Mouse (Mus musculus) stomach, postnatal 0 days (tissue): Measurements from ENCODE around the gene Cptp. TPM values are rescaled to one million over a fixed set of nuclear protein-coding genes. Genes with fewer than 3 reads are reported as not detected.

Experiments used
- ATAC-seq: fragments of 200-750 bp; cut with Nextera tagmentation; 2 replicates; pipeline ENCODE4 v1.8.0; 2017; ENCODE audit not compliant: low FRiP score, low TSS enrichment
- DNase-seq: peaks from one replicate; pipeline ENCODE4 v3.0.0-alpha.2; 2016; ENCODE audit warnings: low spot score
- H3K27ac ChIP-seq: fragments of 300-500 bp; sonication (generic); replicated peaks from 2 replicates; pipeline ENCODE4 v1.5.1; 2014; ENCODE audit warnings: mild to moderate bottlenecking, control low read depth
- H3K27me3 ChIP-seq: fragments of 300-500 bp; sonication (generic); 2 replicates; pipeline ENCODE4 v1.6.1; 2014; ENCODE audit warnings: low read length; ENCODE audit not compliant: control insufficient read depth, insufficient read depth
- H3K36me3 ChIP-seq: fragments of 300-500 bp; sonication (generic); 2 replicates; pipeline ENCODE4 v1.6.1; 2014; ENCODE audit warnings: low read length, mixed read lengths; ENCODE audit not compliant: control insufficient read depth, insufficient read depth
- H3K4me1 ChIP-seq: fragments of 300-500 bp; sonication (generic); replicated peaks from 2 replicates; pipeline ENCODE4 v1.6.1; 2014; ENCODE audit warnings: antibody characterized with exemption; ENCODE audit not compliant: control insufficient read depth, insufficient read depth
- H3K4me2 ChIP-seq: fragments of 300-500 bp; sonication (generic); replicated peaks from 2 replicates; pipeline ENCODE4 v1.6.1; 2014; ENCODE audit warnings: low read depth, mild to moderate bottlenecking, control low read depth, moderate library complexity
- H3K4me3 ChIP-seq: fragments of 300-500 bp; sonication (generic); 2 replicates; pipeline ENCODE4 v1.5.1; 2014; ENCODE audit warnings: low read depth, low read length, control low read depth
- H3K9ac ChIP-seq: fragments of 300-500 bp; sonication (generic); 2 replicates; pipeline ENCODE4 v1.6.1; 2014; ENCODE audit warnings: mild to moderate bottlenecking, low read length, control low read depth, mixed read lengths
- H3K9me3 ChIP-seq: fragments of 300-500 bp; sonication (generic); 2 replicates; pipeline ENCODE4 v1.6.1; 2016; ENCODE audit warnings: low read length; ENCODE audit not compliant: control insufficient read depth
- CTCF ChIP-seq: IDR thresholded peaks from 2 replicates; pipeline ENCODE4 v1.5.1; 2016; ENCODE audit warnings: antibody characterized with exemption, low read depth, mild to moderate bottlenecking, moderate library complexity
- EP300 ChIP-seq: optimal IDR thresholded peaks from 2 replicates; pipeline ENCODE3; 2016; ENCODE audit warnings: antibody characterized with exemption
- WGBS: fragments of 180-500 bp; shearing (Covaris S2); extraction: QIAGEN DNeasy Blood & Tissue Kit; methylation state at CpG from one replicate; pipeline ENCODE4 v1.1.7; 2014; 5-methylcytosine and 5-hydroxymethylcytosine counted together
- polyA plus RNA-seq: library from polyadenylated mRNA; unstranded; fragments of >200 nt; fragmentation: Nextera tagmentation; extraction: Ambion mirVana; gene quantifications from 2 replicates; pipeline ENCODE4 v1.2.1, GENCODE M21; 2015

Gene Cptp
- polyA plus RNA-seq, 1 experiment from 2014 or later: 25.0 TPM

GRCm38 (mm10) chr4:155831831-155832230, 37.4 kb downstream of the Cptp start:
- Histone ChIP-seq H3K27ac (peak overlapping the region; percentile 85), H3K4me1 (no peaks in the 10 kb centered on the region), H3K9me3 (no peaks in the 10 kb centered on the region), H3K4me3 (peak overlapping the region; percentile 78), H3K4me2 (peak overlapping the region; percentile 93), H3K36me3 (no peaks in the 10 kb centered on the region), H3K27me3 (no peaks in the 10 kb centered on the region), H3K9ac (peak overlapping the region; percentile 85)
- DNase-seq: peak; percentile 62
- no peak for TF ChIP-seq EP300
- TF ChIP-seq CTCF: no peak
- under 1% methylated on average over 25 of the region's 25 CpGs for WGBS
- ATAC-seq: peak; percentile 16

- Histone ChIP-seq H3K4me1 (no peaks in the 10 kb centered on the region), H3K4me2 (peak within 1 kb of the TSS; percentile 93), H3K9ac (peak within 1 kb of the TSS; percentile 85), H3K27me3 (no peaks in the 10 kb centered on the region), H3K4me3 (peak within 1 kb of the TSS; percentile 78), H3K27ac (peak within 1 kb of the TSS; percentile 85), H3K36me3 (no peaks in the 10 kb centered on the region), H3K9me3 (no peaks in the 10 kb centered on the region)
- TF ChIP-seq EP300 (no peak), CTCF (peak; percentile 94)
- 0% methylated on average over 49 of the region's 49 CpGs for WGBS
- ATAC-seq: peak; percentile 93
- DNase-seq: peak; percentile 96
Measured at GRCm38 (mm10) chr4:155831205-155831766, 38.0 kb downstream of the Cptp start, which contains the start of gene Aurkaip1. TSS of gene Aurkaip1 (plus strand) at chr4:155831272.

GRCm38 (mm10) chr4:155830596-155830995, 38.6 kb downstream of the Cptp start:
- Histone ChIP-seq H3K36me3 (no peaks in the 10 kb centered on the region), H3K9ac (no peak overlapping the region), H3K4me3 (peak overlapping the region; percentile 78), H3K27me3 (no peaks in the 10 kb centered on the region), H3K9me3 (no peaks in the 10 kb centered on the region), H3K4me1 (no peaks in the 10 kb centered on the region), H3K4me2 (peak overlapping the region; percentile 93), H3K27ac (no peak overlapping the region; the same call in 1 of the 2 replicates)
- DNase-seq: no peak
- no peak for TF ChIP-seq EP300
- TF ChIP-seq CTCF: no peak
- WGBS: 44% methylated on average over 8 of the region's 8 CpGs
- ATAC-seq: no peak

- no peak for DNase-seq
- Histone ChIP-seq H3K9ac (no peak overlapping the region), H3K4me1 (no peaks in the 10 kb centered on the region), H3K4me2 (no peak overlapping the region), H3K27me3 (no peaks in the 10 kb centered on the region), H3K9me3 (no peaks in the 10 kb centered on the region), H3K27ac (no peak overlapping the region), H3K36me3 (peaks cover under 1% of the 10 kb centered on the region), H3K4me3 (no peak overlapping the region)
- no peak for ATAC-seq
- WGBS: 72% methylated on average over 4 of the region's 4 CpGs
- no peak for TF ChIP-seq EP300
- TF ChIP-seq CTCF: no peak
Measured at GRCm38 (mm10) chr4:155829866-155830265, 39.4 kb downstream of the Cptp start.

- ATAC-seq: no peak
- 93% methylated on average over 16 of the region's 16 CpGs for WGBS
- no peaks in the 10 kb centered on the region for H3K4me1 ChIP-seq
- H3K9me3 ChIP-seq: no peaks in the 10 kb centered on the region
- H3K4me3 ChIP-seq: no peak overlapping the region
- TF ChIP-seq CTCF (no peak), EP300 (no peak)
- no peaks in the 10 kb centered on the region for H3K27me3 ChIP-seq
- no peak for DNase-seq
- no peak overlapping the region for H3K27ac ChIP-seq
- H3K4me2 ChIP-seq: no peak overlapping the region
- H3K36me3 ChIP-seq: peaks cover 32% of the 10 kb centered on the region
- no peak overlapping the region for H3K9ac ChIP-seq
Measured at GRCm38 (mm10) chr4:155823443-155823842, 45.8 kb downstream of the Cptp start.

DNA sequence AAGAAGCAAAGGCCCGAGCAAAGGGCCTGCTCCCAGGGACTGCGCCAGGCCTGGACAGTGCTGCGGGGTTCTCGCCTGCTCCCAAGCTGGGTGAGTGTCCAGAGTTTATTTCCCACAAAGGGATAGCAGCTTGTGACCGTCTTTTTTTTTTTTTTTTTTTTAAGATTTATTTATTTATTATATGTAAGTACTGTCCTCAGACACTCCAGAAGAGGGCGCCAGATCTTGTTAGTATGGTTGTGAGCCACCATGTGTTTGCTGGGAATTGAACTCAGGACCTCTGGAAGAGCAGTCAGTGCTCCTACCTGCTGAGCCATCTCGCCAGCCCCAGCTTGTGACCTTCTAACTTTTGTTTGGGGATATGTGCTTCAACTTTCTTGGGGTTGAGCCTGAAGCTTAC, 48.2 kb downstream of the Cptp start:
- TF ChIP-seq EP300 (no peak), CTCF (peak; percentile 64)
- Histone ChIP-seq H3K9me3 (no peaks in the 10 kb centered on the region), H3K27ac (no peak overlapping the region), H3K9ac (no peak overlapping the region), H3K4me3 (no peak overlapping the region), H3K4me2 (no peak overlapping the region), H3K36me3 (peaks cover 45% of the 10 kb centered on the region), H3K27me3 (no peaks in the 10 kb centered on the region), H3K4me1 (no peaks in the 10 kb centered on the region)
- 73% methylated on average over 7 of the region's 7 CpGs for WGBS
- DNase-seq (no peak), ATAC-seq (no peak)
